Mouse (Mus musculus) granulocyte monocyte progenitor cell, adult 5-6 weeks (primary cell): Measurements from ENCODE around the gene Astl. TPM values are rescaled to one million over a fixed set of nuclear protein-coding genes. Genes with fewer than 3 reads are reported as not detected.
"Not testable (repeated sequence)": the region's sequence is repeated elsewhere in the genome, so short reads cannot be mapped to it uniquely, and the experiment has no call there.

Experiments used
- ATAC-seq: replicated peaks from 2 replicates; pipeline ENCODE4 v1.8.0; 2016; ENCODE audit warnings: mild to moderate bottlenecking, moderate TSS enrichment, inconsistent platforms; ENCODE audit not compliant: poor library complexity, severe bottlenecking
- total RNA-seq, 2 experiments: library from RNA; stranded (forward) in 1 of 2; stranded (reverse) in 1 of 2; fragments of 200-712, 200-1000 nt in 1 of 2; fragments of >200 nt in 1 of 2; fragmentation: Nextera tagmentation in 1 of 2; gene quantifications; 2 replicates each; pipeline ENCODE4 v1.2.3; 2014 to 2017

Astl gene
- total RNA-seq (2014; fragmentation: Nextera tagmentation) (0.60 TPM in 1 of 2 replicates, not detected in the other), total RNA-seq (2017) (0.04 and 0.21 TPM in 2 replicates)

DNA sequence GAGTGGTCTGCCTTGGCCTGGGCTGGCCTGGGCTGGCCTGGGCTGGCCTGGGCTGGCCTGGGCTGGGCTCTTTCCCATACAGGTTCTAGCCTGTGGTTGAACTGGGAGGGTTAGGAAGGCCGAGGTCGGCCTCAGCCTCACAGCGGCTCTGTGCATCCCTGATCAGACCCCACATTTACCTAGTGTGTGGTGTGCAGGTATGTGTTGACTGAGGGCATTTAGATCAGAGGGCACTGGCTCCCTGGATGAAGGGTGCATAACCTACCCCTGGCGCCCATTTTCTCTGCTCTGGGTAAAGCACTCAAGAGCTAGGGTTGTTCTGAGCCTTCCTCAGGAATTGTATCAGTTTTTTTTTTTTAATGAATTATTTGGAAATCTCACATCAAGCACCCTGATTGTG lies at the start of gene Astl:
TSS of gene Astl (plus strand) at position 224 of the 400 bp plus-strand sequence.
- ATAC-seq: no peak

DNA sequence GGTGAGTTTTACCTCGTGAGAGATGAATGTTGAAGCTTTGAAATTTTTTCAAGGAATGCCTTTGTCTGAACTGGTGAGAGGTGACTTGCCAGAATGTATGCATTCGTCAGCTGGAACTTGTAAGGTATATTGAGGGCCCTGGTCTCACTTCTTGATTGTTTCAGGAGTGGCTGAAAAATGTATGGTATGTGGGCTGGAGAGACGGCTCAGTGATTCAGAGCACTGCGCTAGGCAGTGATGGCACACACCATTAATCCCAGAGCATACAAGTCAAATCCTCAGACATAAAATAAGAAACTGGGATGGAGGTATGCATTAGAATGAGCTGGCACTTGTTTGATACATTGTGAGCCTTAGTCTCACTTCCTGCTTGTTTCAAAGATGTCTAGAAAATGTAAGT lies 46.2 kb upstream of the Astl start:
- ATAC-seq: no peak

GRCm38 (mm10) chr2:127297001-127297805 lies 41.2 kb upstream of the Astl start:
- ATAC-seq: no peak

DNA sequence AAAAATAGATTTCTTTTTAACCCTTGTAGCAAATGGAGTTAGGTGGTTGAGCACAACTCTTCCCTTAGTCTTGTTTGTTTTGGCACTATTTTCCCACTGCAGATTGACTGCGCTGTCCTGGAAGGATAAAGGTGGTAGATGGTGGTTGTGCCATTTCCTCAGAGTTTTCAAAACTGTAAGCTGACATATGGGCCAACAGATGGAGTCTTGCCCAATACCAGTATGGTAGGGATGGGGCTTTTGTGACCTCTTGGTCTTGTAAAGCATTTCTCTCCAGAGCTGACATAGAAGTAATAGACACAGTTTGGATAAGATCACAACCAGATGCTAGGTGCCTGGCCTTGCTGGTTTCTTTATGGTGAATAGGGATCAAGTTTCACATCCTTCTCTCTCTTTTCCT lies 40.4 kb upstream of the Astl start:
- ATAC-seq: no peak

DNA sequence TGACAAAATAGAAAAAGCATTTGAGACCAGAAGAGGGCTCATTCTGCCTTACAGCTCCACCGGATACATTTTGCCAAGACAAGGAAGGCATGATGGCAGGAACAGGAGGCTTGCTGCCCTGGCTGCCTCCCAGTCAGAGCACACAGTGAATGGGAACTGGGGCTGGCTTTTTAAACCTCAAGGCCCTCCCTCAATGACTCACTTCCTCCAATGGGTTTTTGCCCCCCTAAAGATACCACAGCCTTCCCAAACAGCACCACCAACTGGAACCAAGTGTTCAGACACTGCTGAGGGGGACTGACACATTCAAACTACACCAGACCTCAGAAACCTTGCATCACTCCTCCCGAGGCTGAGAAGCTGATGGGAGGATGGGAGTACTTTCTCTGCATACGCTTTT lies 37.7 kb upstream of the Astl start:
- ATAC-seq: peak; percentile 87

- peak; percentile 77 for ATAC-seq
These were observed 36.6 kb upstream of the Astl start for GRCm38 (mm10) chr2:127301883-127302282.

DNA sequence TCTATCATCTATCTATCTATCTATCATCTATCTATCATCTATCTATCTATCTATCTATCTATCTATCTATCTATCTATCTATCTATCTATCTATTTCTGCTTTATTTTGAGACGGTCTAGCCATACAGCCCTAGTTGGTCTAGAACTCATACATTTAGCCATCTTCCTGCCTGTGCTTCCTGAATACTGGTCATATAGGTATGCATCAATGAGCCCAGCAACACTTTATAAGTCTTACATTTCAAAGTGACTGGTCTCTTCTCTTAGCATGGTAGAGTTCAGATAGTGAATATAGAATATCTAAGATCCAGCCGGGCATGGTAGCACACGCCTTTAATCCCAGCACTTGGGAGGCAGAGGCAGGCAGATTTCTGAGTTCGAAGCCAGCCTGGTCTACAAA lies 34.2 kb upstream of the Astl start:
- not testable (repeated sequence) for ATAC-seq

GRCm38 (mm10) chr2:127304609-127305210 lies 33.7 kb upstream of the Astl start:
- no peak for ATAC-seq

GRCm38 (mm10) chr2:127306123-127306522 lies 32.3 kb upstream of the Astl start:
- ATAC-seq: no peak

GRCm38 (mm10) chr2:127307179-127307578 lies 31.3 kb upstream of the Astl start:
- ATAC-seq: peak; percentile 57

DNA sequence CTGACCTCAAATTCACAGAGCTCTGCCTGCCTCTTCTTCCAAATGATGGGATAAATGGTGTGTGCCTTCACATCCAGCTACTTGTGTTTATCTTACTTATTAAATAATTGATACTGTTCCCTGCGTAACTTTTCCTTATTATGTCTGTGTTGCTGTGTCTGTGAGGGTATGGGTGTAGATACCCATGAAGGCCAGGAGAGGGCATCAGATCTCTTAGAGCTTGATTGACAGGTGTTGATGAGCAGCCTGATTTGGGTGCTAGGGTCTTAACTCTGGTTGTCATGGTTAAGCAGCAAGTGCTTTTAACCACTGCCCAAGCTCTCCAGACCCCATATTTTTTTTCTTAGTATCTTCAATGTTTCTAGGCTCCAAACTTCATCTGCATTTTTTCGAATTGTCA lies 29.8 kb upstream of the Astl start:
- ATAC-seq: peak; percentile 85

DNA sequence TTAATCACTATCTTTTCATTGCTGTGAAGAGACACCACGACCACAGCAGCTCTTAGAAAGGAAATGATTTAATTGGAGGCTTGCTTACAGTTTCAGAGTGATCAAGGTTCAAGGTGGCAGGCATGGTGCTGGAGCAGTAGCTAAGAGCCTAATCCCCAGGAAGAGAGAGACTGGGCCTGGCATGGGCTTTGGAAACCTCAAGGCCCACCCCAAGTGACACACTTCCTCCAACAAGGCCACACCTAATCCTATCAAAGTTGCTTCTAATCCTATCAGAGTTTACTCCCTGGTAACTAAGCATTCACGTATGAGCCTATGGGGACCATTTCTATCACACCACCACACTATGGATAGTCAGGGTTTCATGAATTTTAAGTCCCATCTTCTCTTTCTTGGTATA lies 28.2 kb upstream of the Astl start:
- no peak for ATAC-seq

- no peak for ATAC-seq
These were observed 27.8 kb upstream of the Astl start for GRCm38 (mm10) chr2:127310685-127311084.

DNA sequence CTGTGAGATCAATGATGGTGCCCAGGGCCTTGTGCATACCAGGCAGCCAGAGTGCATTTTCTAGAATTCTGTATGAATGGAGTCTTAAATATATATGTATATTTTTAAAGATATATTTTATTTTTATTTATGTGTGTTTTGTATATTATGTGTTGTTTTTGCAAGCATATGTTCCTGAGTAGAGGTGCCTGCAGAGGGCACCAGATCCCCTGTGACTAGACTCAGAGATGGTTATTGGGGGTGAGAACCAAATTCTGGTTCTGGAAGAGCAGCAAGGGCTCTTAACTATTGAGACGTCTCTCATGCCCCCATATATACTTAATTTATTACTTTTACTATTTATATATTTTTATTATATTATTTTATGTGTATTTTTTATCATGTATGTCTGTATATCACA lies 27.2 kb upstream of the Astl start:
- ATAC-seq: no peak

DNA sequence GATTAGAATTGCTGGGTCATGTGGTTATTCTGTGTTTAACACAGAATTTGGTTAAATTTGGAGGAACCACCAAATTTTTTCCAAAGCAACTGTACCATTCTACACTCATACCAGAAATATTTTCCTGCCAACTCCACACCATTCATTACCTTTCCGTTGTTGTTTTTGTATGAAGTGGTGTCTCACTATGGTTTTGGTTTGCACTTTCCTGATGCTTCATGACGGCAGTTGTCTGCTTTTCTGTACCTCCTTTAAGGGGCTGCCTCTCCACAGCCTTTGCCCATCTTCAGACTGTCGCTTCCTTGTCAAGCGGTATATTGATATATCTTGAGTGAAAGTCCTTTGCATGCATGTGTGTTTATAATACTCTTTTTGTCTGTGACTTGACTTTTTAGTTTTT lies 25.6 kb upstream of the Astl start:
- no peak for ATAC-seq

- no peak for ATAC-seq
These were observed 24.6 kb upstream of the Astl start for GRCm38 (mm10) chr2:127313878-127314277.

GRCm38 (mm10) chr2:127314467-127315154 lies 23.8 kb upstream of the Astl start:
- ATAC-seq: peak; percentile 71

DNA sequence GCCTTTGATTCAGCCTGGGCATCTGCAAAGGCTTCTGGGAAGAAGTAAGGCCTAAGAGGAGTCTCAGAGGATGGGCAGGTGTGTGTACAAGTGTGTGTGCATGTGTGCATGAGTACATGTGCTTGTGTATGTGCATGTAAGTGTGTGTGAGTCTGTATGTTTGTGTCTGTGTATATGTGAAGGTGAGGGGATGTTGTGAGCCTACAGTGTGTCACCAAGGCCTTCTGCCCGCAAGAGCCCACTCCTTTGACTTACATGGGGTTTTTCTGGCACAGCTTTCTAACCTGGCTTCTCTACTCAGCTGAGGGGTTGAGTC lies 23.3 kb upstream of the Astl start:
- no peak for ATAC-seq

GRCm38 (mm10) chr2:127316431-127316830 lies 22.0 kb upstream of the Astl start:
- ATAC-seq: no peak

DNA sequence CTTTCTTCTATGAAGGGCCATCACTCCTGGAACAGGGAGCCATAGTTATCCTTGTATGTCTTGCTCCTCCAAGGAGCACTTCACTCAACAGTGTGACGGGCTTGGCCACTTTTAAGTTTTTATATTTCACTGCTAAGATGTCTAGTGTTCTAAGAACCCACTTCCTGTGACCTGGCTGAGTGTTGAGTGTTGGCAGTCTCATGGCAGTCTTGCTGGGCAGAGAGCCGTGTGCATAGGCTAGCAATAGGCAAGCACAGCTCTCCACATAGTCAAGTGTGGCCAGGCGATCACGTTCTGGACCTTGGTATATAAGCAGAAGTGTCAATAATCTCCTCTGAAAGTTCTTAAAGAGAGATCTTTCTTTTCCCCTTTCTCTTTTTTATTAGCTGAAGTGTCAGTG lies 20.3 kb upstream of the Astl start:
- ATAC-seq: no peak

- no peak for ATAC-seq
These were observed 19.4 kb upstream of the Astl start for GRCm38 (mm10) chr2:127319071-127319470.
